Mouse (Mus musculus) common myeloid progenitor, adult 5-6 weeks (primary cell): Measurements from ENCODE around the gene Rnf212b. TPM values are rescaled to one million over a fixed set of nuclear protein-coding genes. Genes with fewer than 3 reads are reported as not detected.

Experiments
- total RNA-seq: library from RNA; stranded (forward); fragments of 200-1000, 187-1606 nt; gene quantifications from 2 replicates; pipeline ENCODE4 v1.2.3, GENCODE M21; 2017

Rnf212b gene
- total RNA-seq, 1 experiment from 2014 or later: not detected

Other genes with a start within 250 kb of the Rnf212b start
- 1.3 and 1.9 TPM in 2 replicates for gene Ajuba, start 236.6 kb upstream of the Rnf212b start, total RNA-seq
- 5.3 TPM in 2 replicates for gene 4931414P19Rik, start 208.1 kb upstream of the Rnf212b start, total RNA-seq
- gene Psmb5, start 196.1 kb upstream of the Rnf212b start, total RNA-seq: 56.3 and 58.6 TPM in 2 replicates
- not detected in 2 replicates for gene Psmb11, start 192.7 kb upstream of the Rnf212b start, total RNA-seq
- gene Gm17606, start 173.2 kb upstream of the Rnf212b start, total RNA-seq: not detected in 2 replicates
- 0.46 and 0.58 TPM in 2 replicates for gene Cdh24, start 172.8 kb upstream of the Rnf212b start, total RNA-seq
- gene 1700123O20Rik, start 127.9 kb upstream of the Rnf212b start, total RNA-seq: 26.5 and 33.2 TPM in 2 replicates
- gene Acin1, start 127.2 kb upstream of the Rnf212b start, total RNA-seq: 238 and 282 TPM in 2 replicates
- 0.37 TPM in 1 of 2 replicates, not detected in the other for gene Gm29776, start 115.3 kb upstream of the Rnf212b start, total RNA-seq
- gene Cebpe, start 102.0 kb upstream of the Rnf212b start, total RNA-seq: 1.2 and 4.9 TPM in 2 replicates
- gene Slc7a8, start 32.2 kb upstream of the Rnf212b start, total RNA-seq: 4.4 and 5.5 TPM in 2 replicates
- 12.5 and 15.6 TPM in 2 replicates for gene Homez, start 56.8 kb downstream of the Rnf212b start, total RNA-seq
- gene Ppp1r3e, start 63.4 kb downstream of the Rnf212b start, total RNA-seq: 5.4 TPM in 1 of 2 replicates, not detected in the other
- gene Bcl2l2, start 69.2 kb downstream of the Rnf212b start, total RNA-seq: 7.8 and 10.3 TPM in 2 replicates
- 2.4 TPM in 1 of 2 replicates, not detected in the other for gene Gm20521, start 69.3 kb downstream of the Rnf212b start, total RNA-seq
- 466 and 493 TPM in 2 replicates for gene Pabpn1, start 78.4 kb downstream of the Rnf212b start, total RNA-seq
- 0.23 and 6.6 TPM in 2 replicates for gene Slc22a17, start 99.0 kb downstream of the Rnf212b start, total RNA-seq
- gene Efs, start 112.0 kb downstream of the Rnf212b start, total RNA-seq: not detected in 2 replicates
- not detected in 2 replicates for gene Il25, start 118.6 kb downstream of the Rnf212b start, total RNA-seq
- not detected in 2 replicates for gene Cmtm5, start 122.1 kb downstream of the Rnf212b start, total RNA-seq
- gene Myh6, start 152.8 kb downstream of the Rnf212b start, total RNA-seq: not detected in 2 replicates
- not detected in 2 replicates for gene Gm17428, start 162.8 kb downstream of the Rnf212b start, total RNA-seq
- not detected in 2 replicates for gene Myh7, start 180.5 kb downstream of the Rnf212b start, total RNA-seq
- gene Ngdn, start 201.3 kb downstream of the Rnf212b start, total RNA-seq: 53.3 and 56.1 TPM in 2 replicates